Mouse (Mus musculus) lung, postnatal 0 days (tissue): ENCODE data around the gene Tcap.

Experiments
- CTCF ChIP-seq: IDR thresholded peaks from 2 replicates; pipeline ENCODE4 v1.5.1; 2016; ENCODE audit warnings: antibody characterized with exemption, mild to moderate bottlenecking
- EP300 ChIP-seq: IDR thresholded peaks from 2 replicates; pipeline ENCODE4 v1.6.1; 2016; ENCODE audit warnings: antibody characterized with exemption, mild to moderate bottlenecking, control low read depth

DNA sequence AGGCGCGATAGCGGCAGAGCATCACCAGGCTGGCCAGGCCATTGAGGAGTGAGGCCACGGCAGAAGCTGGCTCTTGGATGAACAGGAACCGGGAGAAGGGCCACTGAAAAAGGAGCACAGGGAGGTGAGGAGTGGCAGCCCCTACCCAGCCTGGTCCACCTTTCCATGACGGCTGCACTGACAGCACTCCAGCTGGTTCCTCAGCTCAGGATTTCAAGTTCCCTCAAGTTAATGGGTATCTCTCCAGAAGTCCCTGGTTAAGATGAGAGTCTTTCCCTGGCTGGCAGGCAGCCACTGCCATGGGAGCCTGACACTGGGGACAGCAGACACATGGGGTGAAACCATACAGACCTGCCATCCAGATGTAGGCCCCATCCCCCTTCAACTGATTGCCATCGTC, 14.3 kb downstream of the Tcap start:
- no peak for TF ChIP-seq CTCF
- no peak for TF ChIP-seq EP300
